Mouse (Mus musculus): Measurements from ENCODE around the gene Hivep3. TPM values are rescaled to one million over a fixed set of nuclear protein-coding genes. Genes with fewer than 3 reads are reported as not detected.

Gene Hivep3
- polyA plus RNA-seq, 1 experiment, result 0.54 TPM

DNA sequence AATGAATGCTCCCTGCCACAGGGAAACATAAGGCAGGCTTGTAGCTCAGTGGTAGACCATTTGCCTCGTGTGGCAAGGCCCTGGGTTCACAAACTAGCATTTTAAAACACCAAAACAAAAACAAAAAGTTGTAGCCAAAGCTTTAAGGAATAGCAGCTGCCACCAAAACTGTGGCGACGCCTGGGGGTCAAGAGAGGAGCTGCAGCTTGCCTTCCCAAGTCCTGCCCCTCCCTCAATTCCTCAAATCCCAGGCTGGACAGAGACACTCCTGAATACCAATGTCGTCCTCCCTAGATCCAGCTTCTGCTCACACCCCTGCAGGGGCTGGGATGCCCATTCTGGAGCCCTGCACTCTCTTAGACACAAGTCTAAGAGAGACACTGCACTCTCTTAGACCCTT, 453.4 kb downstream of the Hivep3 start:
- Histone ChIP-seq H3K4me3 (no peak overlapping the region), H3K79me2 (ENCODE audit: control insufficient read depth, insufficient read depth) (no peaks in the 10 kb centered on the region), H3K4me2 (ENCODE audit: low read depth) (no peak overlapping the region), H3K36me3 (ENCODE audit: control insufficient read depth, insufficient read depth) (no peaks in the 10 kb centered on the region), H3ac (ENCODE audit: control insufficient read depth, insufficient read length) (no peak overlapping the region), H3K27me3 (ENCODE audit: control insufficient read depth, insufficient read depth, insufficient read length) (no peaks in the 10 kb centered on the region)
- TF ChIP-seq TCF12 (IDR thresholded peaks at IDR 0.05; ENCODE audit: insufficient read depth, poor library complexity, severe bottlenecking), result no peak
- TF ChIP-seq MYOG (IDR thresholded peaks at IDR 0.05; ENCODE audit: control insufficient read depth in 1 of 3, insufficient read depth in 1 of 3, insufficient read length in 2 of 3, low read depth in 2 of 3), result no peak
- TF ChIP-seq REST (IDR thresholded peaks at IDR 0.05; ENCODE audit: insufficient read depth, insufficient read length), result no peak
- no peak for TF ChIP-seq POLR2A (IDR thresholded peaks at IDR 0.05; ENCODE audit: insufficient read length, low read depth)
- TF ChIP-seq SRF (IDR thresholded peaks at IDR 0.05; ENCODE audit: control insufficient read depth, insufficient read length, low read depth), result no peak
- TF ChIP-seq MAX (IDR thresholded peaks at IDR 0.05; ENCODE audit: low read depth), result no peak
- no peak for TF ChIP-seq POLR2AphosphoS2 (IDR thresholded peaks at IDR 0.05; ENCODE audit: insufficient read length, low read depth)
- no peak for TF ChIP-seq USF1 (IDR thresholded peaks at IDR 0.05; ENCODE audit: low read depth)
- no peak for TF ChIP-seq E2F4 (IDR thresholded peaks at IDR 0.05; ENCODE audit: insufficient read depth)
- no peak for TF ChIP-seq CEBPB (IDR thresholded peaks at IDR 0.05; ENCODE audit: insufficient read depth, poor library complexity, severe bottlenecking)
- TF ChIP-seq MYOD1 (IDR thresholded peaks at IDR 0.05; ENCODE audit: control insufficient read depth in 1 of 3, insufficient read length in 2 of 3, low read depth in 2 of 3), result no peak
- no peak for TF ChIP-seq TCF3 (IDR thresholded peaks at IDR 0.05; ENCODE audit: insufficient read length, low read depth)

Other genes with a start within 250 kb of the Hivep3 start
- gene Rimkla, start 241.2 kb upstream of the Hivep3 start, polyA plus RNA-seq (2012; fragmentation: generic; extraction: Trizol), result not detected
- 13.1 TPM for gene Foxj3, start 196.8 kb upstream of the Hivep3 start, polyA plus RNA-seq (2012; fragmentation: generic; extraction: Trizol)
- 3.3 TPM for gene Frg2f1, start 194.3 kb upstream of the Hivep3 start, polyA plus RNA-seq (2012; fragmentation: generic; extraction: Trizol)
- not detected for gene Guca2a, start 96.1 kb upstream of the Hivep3 start, polyA plus RNA-seq (2012; fragmentation: generic; extraction: Trizol)
- gene Guca2b, start 74.8 kb upstream of the Hivep3 start, polyA plus RNA-seq (2012; fragmentation: generic; extraction: Trizol), result not detected

Data from myocyte (in vitro differentiated cells).